Mouse (Mus musculus) cerebellum, adult 11-12 months (tissue): ENCODE data around the gene Iqcn.

Experiments
- DNase-seq: peaks from one replicate; pipeline ENCODE4 v3.0.0; 2022

Iqcn gene

GRCm38 (mm10) chr8:70703287-70703686 is at the start of gene Iqcn:
Gene Iqcn, plus strand, starts transcription at chr8:70703457.
- no peak for DNase-seq

GRCm38 (mm10) chr8:70654121-70654520 is 49.1 kb upstream of the Iqcn start:
- DNase-seq = no peak

GRCm38 (mm10) chr8:70655469-70655868 is 47.8 kb upstream of the Iqcn start:
- DNase-seq = no peak

- no peak for DNase-seq
These were observed 47.0 kb upstream of the Iqcn start for GRCm38 (mm10) chr8:70656193-70656790.

GRCm38 (mm10) chr8:70657214-70657613 is 46.0 kb upstream of the Iqcn start:
- no peak for DNase-seq

- DNase-seq = no peak
These were observed 45.5 kb upstream of the Iqcn start for GRCm38 (mm10) chr8:70657739-70658138.

- DNase-seq = peak; percentile 34
These were observed 44.2 kb upstream of the Iqcn start for GRCm38 (mm10) chr8:70658897-70659603.

- DNase-seq = peak; percentile 63
These were observed 43.5 kb upstream of the Iqcn start for GRCm38 (mm10) chr8:70659604-70660272.

GRCm38 (mm10) chr8:70660273-70660725 is 43.0 kb upstream of the Iqcn start, which contains the start of gene Pgpep1:
Gene Pgpep1, minus strand, starts transcription at chr8:70660388.
- peak; percentile 49 for DNase-seq

GRCm38 (mm10) chr8:70663691-70664090 is 39.6 kb upstream of the Iqcn start:
- DNase-seq = no peak

GRCm38 (mm10) chr8:70664631-70665030 is 38.6 kb upstream of the Iqcn start:
- no peak for DNase-seq

GRCm38 (mm10) chr8:70665599-70665998 is 37.7 kb upstream of the Iqcn start:
- DNase-seq = no peak

GRCm38 (mm10) chr8:70667071-70667470 is 36.2 kb upstream of the Iqcn start:
- no peak for DNase-seq

- peak; percentile 51 for DNase-seq
These were observed 31.5 kb upstream of the Iqcn start for GRCm38 (mm10) chr8:70671615-70672324.

- no peak for DNase-seq
These were observed 30.8 kb upstream of the Iqcn start for GRCm38 (mm10) chr8:70672325-70673078.

GRCm38 (mm10) chr8:70673079-70673856 is 30.0 kb upstream of the Iqcn start, which contains the start of gene Lsm4:
Gene Lsm4, plus strand, starts transcription at chr8:70673248.
- peak; percentile 98 for DNase-seq

- peak; percentile 59 for DNase-seq
These were observed 29.1 kb upstream of the Iqcn start for GRCm38 (mm10) chr8:70674109-70674508.

- peak; percentile 57 for DNase-seq
These were observed 28.5 kb upstream of the Iqcn start for GRCm38 (mm10) chr8:70674716-70675115.

- no peak for DNase-seq
These were observed 27.9 kb upstream of the Iqcn start for GRCm38 (mm10) chr8:70675336-70675735.

GRCm38 (mm10) chr8:70677451-70678080 is 25.7 kb upstream of the Iqcn start:
- DNase-seq = no peak

- DNase-seq = no peak
These were observed 24.6 kb upstream of the Iqcn start for GRCm38 (mm10) chr8:70678679-70679078.
